Mouse (Mus musculus): ENCODE measurements around the gene Mrpl19. TPM values are rescaled to one million over a fixed set of nuclear protein-coding genes. Genes with fewer than 3 reads are reported as not detected.
A peak's percentile ranks its signal among the peaks of the same experiment; 100 is the strongest.

Mrpl19 gene
- polyA plus RNA-seq, 1 experiment, result 16.6 TPM

GRCm38 (mm10) chr6:81975971-81976621 lies 10.3 kb upstream of the Mrpl19 start:
- peak; percentile 91 for TF ChIP-seq CTCF (IDR thresholded peaks at IDR 0.05; ENCODE audit: extremely low read depth, insufficient read depth, low read length)
- no peak for TF ChIP-seq POLR2A (IDR thresholded peaks at IDR 0.05; ENCODE audit: extremely low read depth, insufficient read depth, low read length)
- H3K4me1 ChIP-seq (ENCODE audit: control insufficient read depth, insufficient read depth, low read length), result no peaks in the 10 kb centered on the region
- no peak overlapping the region for H3K4me3 ChIP-seq (ENCODE audit: insufficient read depth, low read length)
- no peak overlapping the region for H3K27ac ChIP-seq (ENCODE audit: insufficient read depth, low read length)

GRCm38 (mm10) chr6:81972595-81972994 lies 6.8 kb upstream of the Mrpl19 start:
- no peak overlapping the region for H3K4me3 ChIP-seq (ENCODE audit: insufficient read depth, low read length)
- H3K27ac ChIP-seq (ENCODE audit: insufficient read depth, low read length), result no peak overlapping the region
- TF ChIP-seq CTCF (IDR thresholded peaks at IDR 0.05; ENCODE audit: extremely low read depth, insufficient read depth, low read length) (no peak), POLR2A (IDR thresholded peaks at IDR 0.05; ENCODE audit: extremely low read depth, insufficient read depth, low read length) (no peak)
- no peaks in the 10 kb centered on the region for H3K4me1 ChIP-seq (ENCODE audit: control insufficient read depth, insufficient read depth, low read length)

GRCm38 (mm10) chr6:81971196-81971595 lies 5.4 kb upstream of the Mrpl19 start:
- TF ChIP-seq POLR2A (IDR thresholded peaks at IDR 0.05; ENCODE audit: extremely low read depth, insufficient read depth, low read length) (no peak), CTCF (IDR thresholded peaks at IDR 0.05; ENCODE audit: extremely low read depth, insufficient read depth, low read length) (no peak)

GRCm38 (mm10) chr6:81966068-81966544 lies 348 bp upstream of the Mrpl19 start:
- Histone ChIP-seq H3K4me1 (ENCODE audit: control insufficient read depth, insufficient read depth, low read length) (no peaks in the 10 kb centered on the region), H3K27ac (ENCODE audit: insufficient read depth, low read length) (no peak overlapping the region), H3K4me3 (ENCODE audit: insufficient read depth, low read length) (peak overlapping the region; percentile 86; the same call in 1 of the 2 replicates)
- no peak for TF ChIP-seq CTCF (IDR thresholded peaks at IDR 0.05; ENCODE audit: extremely low read depth, insufficient read depth, low read length)
- TF ChIP-seq POLR2A (IDR thresholded peaks at IDR 0.05; ENCODE audit: extremely low read depth, insufficient read depth, low read length), result no peak

More at GRCm38 (mm10) chr6:81971196-81971595, 5.4 kb upstream of the Mrpl19 start:
- Histone ChIP-seq H3K27ac (ENCODE audit: insufficient read depth, low read length) (no peak overlapping the region), H3K4me3 (ENCODE audit: insufficient read depth, low read length) (no peak overlapping the region), H3K4me1 (ENCODE audit: control insufficient read depth, insufficient read depth, low read length) (no peaks in the 10 kb centered on the region)

GRCm38 (mm10) chr6:81960284-81960683 lies 5.5 kb downstream of the Mrpl19 start:
- Histone ChIP-seq H3K4me3 (ENCODE audit: insufficient read depth, low read length) (no peak overlapping the region), H3K4me1 (ENCODE audit: control insufficient read depth, insufficient read depth, low read length) (no peaks in the 10 kb centered on the region), H3K27ac (ENCODE audit: insufficient read depth, low read length) (no peak overlapping the region)
- TF ChIP-seq CTCF (IDR thresholded peaks at IDR 0.05; ENCODE audit: extremely low read depth, insufficient read depth, low read length), result 0 out of 2 replicates have a peak, but pooled peaks have one; percentile 15
- TF ChIP-seq POLR2A (IDR thresholded peaks at IDR 0.05; ENCODE audit: extremely low read depth, insufficient read depth, low read length), result no peak

GRCm38 (mm10) chr6:81959866-81960265 lies 5.9 kb downstream of the Mrpl19 start:
- H3K4me1 ChIP-seq (ENCODE audit: control insufficient read depth, insufficient read depth, low read length), result no peaks in the 10 kb centered on the region
- no peak overlapping the region for H3K4me3 ChIP-seq (ENCODE audit: insufficient read depth, low read length)
- TF ChIP-seq POLR2A (IDR thresholded peaks at IDR 0.05; ENCODE audit: extremely low read depth, insufficient read depth, low read length) (no peak), CTCF (IDR thresholded peaks at IDR 0.05; ENCODE audit: extremely low read depth, insufficient read depth, low read length) (no peak)
- no peak overlapping the region for H3K27ac ChIP-seq (ENCODE audit: insufficient read depth, low read length)

GRCm38 (mm10) chr6:81957992-81958391 lies 7.8 kb downstream of the Mrpl19 start:
- TF ChIP-seq POLR2A (IDR thresholded peaks at IDR 0.05; ENCODE audit: extremely low read depth, insufficient read depth, low read length) (no peak), CTCF (IDR thresholded peaks at IDR 0.05; ENCODE audit: extremely low read depth, insufficient read depth, low read length) (no peak)
- no peaks in the 10 kb centered on the region for H3K4me1 ChIP-seq (ENCODE audit: control insufficient read depth, insufficient read depth, low read length)
- H3K27ac ChIP-seq (ENCODE audit: insufficient read depth, low read length), result no peak overlapping the region
- H3K4me3 ChIP-seq (ENCODE audit: insufficient read depth, low read length), result no peak overlapping the region

GRCm38 (mm10) chr6:81956399-81956798 lies 9.4 kb downstream of the Mrpl19 start:
- H3K27ac ChIP-seq (ENCODE audit: insufficient read depth, low read length), result no peak overlapping the region
- no peak overlapping the region for H3K4me3 ChIP-seq (ENCODE audit: insufficient read depth, low read length)
- H3K4me1 ChIP-seq (ENCODE audit: control insufficient read depth, insufficient read depth, low read length), result no peaks in the 10 kb centered on the region
- TF ChIP-seq POLR2A (IDR thresholded peaks at IDR 0.05; ENCODE audit: extremely low read depth, insufficient read depth, low read length) (no peak), CTCF (IDR thresholded peaks at IDR 0.05; ENCODE audit: extremely low read depth, insufficient read depth, low read length) (0 out of 2 replicates have a peak, but pooled peaks have one; percentile 21)

GRCm38 (mm10) chr6:81955133-81955532 lies 10.6 kb downstream of the Mrpl19 start:
- Histone ChIP-seq H3K4me3 (ENCODE audit: insufficient read depth, low read length) (no peak overlapping the region), H3K27ac (ENCODE audit: insufficient read depth, low read length) (no peak overlapping the region), H3K4me1 (ENCODE audit: control insufficient read depth, insufficient read depth, low read length) (no peaks in the 10 kb centered on the region)
- no peak for TF ChIP-seq POLR2A (IDR thresholded peaks at IDR 0.05; ENCODE audit: extremely low read depth, insufficient read depth, low read length)
- TF ChIP-seq CTCF (IDR thresholded peaks at IDR 0.05; ENCODE audit: extremely low read depth, insufficient read depth, low read length), result no peak

GRCm38 (mm10) chr6:81946906-81947305 lies 18.9 kb downstream of the Mrpl19 start:
- no peak overlapping the region for H3K4me3 ChIP-seq (ENCODE audit: insufficient read depth, low read length)
- H3K4me1 ChIP-seq (ENCODE audit: control insufficient read depth, insufficient read depth, low read length), result no peaks in the 10 kb centered on the region
- H3K27ac ChIP-seq (ENCODE audit: insufficient read depth, low read length), result no peak overlapping the region
- TF ChIP-seq CTCF (IDR thresholded peaks at IDR 0.05; ENCODE audit: extremely low read depth, insufficient read depth, low read length) (no peak), POLR2A (IDR thresholded peaks at IDR 0.05; ENCODE audit: extremely low read depth, insufficient read depth, low read length) (no peak)

Data from cortical plate, adult 2 months (tissue).